Mouse (Mus musculus) E14TG2a.4 (cell line): ENCODE measurements around the gene Fgd4.

ENCODE experiments used
- CTCF ChIP-seq: conservative IDR thresholded peaks from 2 replicates; pipeline ENCODE4 v1.5.1; 2014; ENCODE audit warnings: low read length
- NANOG ChIP-seq: IDR thresholded peaks from 2 replicates; pipeline ENCODE4 v1.6.1; 2014; ENCODE audit warnings: borderline replicate concordance, low read length, mixed read lengths
- POU5F1 ChIP-seq: IDR thresholded peaks from 2 replicates; pipeline ENCODE4 v1.6.1; 2014; ENCODE audit warnings: low read length, borderline replicate concordance

DNA sequence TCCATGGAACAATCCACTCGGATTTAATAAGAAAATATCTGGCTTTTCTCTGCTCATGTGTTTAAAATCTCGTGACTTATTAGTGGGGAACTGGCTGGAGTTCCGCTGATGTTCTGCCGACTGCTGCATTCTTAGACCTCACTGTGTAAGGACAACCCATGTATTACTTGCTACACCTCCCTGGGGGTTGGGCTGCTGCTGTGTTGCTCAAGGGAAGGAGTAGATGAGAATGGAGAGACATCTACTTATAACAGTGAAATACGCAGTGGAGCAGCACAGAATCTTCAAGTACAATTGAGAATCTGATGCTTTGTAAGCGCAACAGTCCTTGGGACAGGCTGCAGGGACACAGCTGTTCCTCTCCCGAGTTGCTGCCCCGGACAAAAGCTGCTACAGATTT, 73.1 kb downstream of the Fgd4 start:
- TF ChIP-seq CTCF (no peak), NANOG (no peak), POU5F1 (no peak)
